Mouse (Mus musculus) MEL (cell line): ENCODE data around the gene Tha1. TPM values are rescaled to one million over a fixed set of nuclear protein-coding genes. Genes with fewer than 3 reads are reported as not detected.

Experiments used
- DNase-seq: peaks from one replicate; pipeline ENCODE4 v3.0.0; 2011; ENCODE audit warnings: low read depth, low spot score
- H3K27ac ChIP-seq: 2 replicates; pipeline ENCODE4 v1.5.1; 2012; ENCODE audit warnings: low read depth, mild to moderate bottlenecking, control low read depth, low read length, moderate library complexity; ENCODE audit not compliant: control insufficient read depth
- H3K27me3 ChIP-seq, 2 experiments: fragments of 150-350 bp in 1 of 2; sonication (generic) in 1 of 2; 2 replicates each; pipeline ENCODE4 v1.6.1; 2012; ENCODE audit warnings: low read length in 2 of 2, mild to moderate bottlenecking in 2 of 2, improper control_type of control experiment in 1 of 2, moderate library complexity in 1 of 2; ENCODE audit not compliant: insufficient read depth in 2 of 2, control insufficient read depth in 1 of 2
- H3K36me3 ChIP-seq, 2 experiments: 2 replicates each; pipeline ENCODE4 v1.6.1; 2012 to 2014; ENCODE audit warnings: low read length in 2 of 2, improper control_type of control experiment in 1 of 2, inconsistent platforms in 1 of 2, mild to moderate bottlenecking in 1 of 2; ENCODE audit not compliant: insufficient read depth in 2 of 2, control insufficient read depth in 1 of 2
- H3K4me1 ChIP-seq, 2 experiments: fragments of 150-350 bp in 1 of 2; sonication (generic) in 1 of 2; 2 replicates each; pipeline ENCODE4 v1.6.1; 2012; ENCODE audit warnings: low read length in 2 of 2, improper control_type of control experiment in 1 of 2, mild to moderate bottlenecking in 1 of 2; ENCODE audit not compliant: insufficient read depth in 2 of 2, control insufficient read depth in 1 of 2
- H3K4me3 ChIP-seq, 2 experiments: fragments of 150-350 bp in 1 of 2; sonication (generic) in 1 of 2; 2 replicates each; pipeline ENCODE4 v1.5.1; 2012; ENCODE audit warnings: low read depth in 2 of 2, low read length in 2 of 2, mild to moderate bottlenecking in 2 of 2, moderate library complexity in 2 of 2, control low read depth in 1 of 2, improper control_type of control experiment in 1 of 2; ENCODE audit not compliant: control insufficient read depth in 1 of 2, insufficient read depth in 1 of 2
- H3K79me2 ChIP-seq: 2 replicates; pipeline ENCODE4 v1.6.1; 2012; ENCODE audit warnings: mild to moderate bottlenecking, low read length, moderate library complexity; ENCODE audit not compliant: control insufficient read depth, poor library complexity, insufficient read depth
- H3K9ac ChIP-seq: 2 replicates; pipeline ENCODE4 v1.6.1; 2012; ENCODE audit warnings: low read depth, mild to moderate bottlenecking, control low read depth, low read length, moderate library complexity; ENCODE audit not compliant: control insufficient read depth, poor library complexity, severe bottlenecking
- H3K9me3 ChIP-seq: fragments of 150-350 bp; sonication (generic); replicated peaks from 2 replicates; pipeline ENCODE4 v1.6.1; 2012; ENCODE audit warnings: mild to moderate bottlenecking, low read length, improper control_type of control experiment, moderate library complexity; ENCODE audit not compliant: insufficient read depth
- BHLHE40 ChIP-seq: IDR thresholded peaks from 2 replicates; pipeline ENCODE4 v1.6.1; 2012; ENCODE audit warnings: low read depth, mild to moderate bottlenecking, inconsistent platforms, low read length, improper control_type of control experiment, borderline replicate concordance
- CHD1 ChIP-seq: IDR thresholded peaks from 2 replicates; pipeline ENCODE4 v1.6.1; 2012; ENCODE audit warnings: low read depth, mild to moderate bottlenecking, inconsistent platforms, low read length, improper control_type of control experiment
- CHD2 ChIP-seq: IDR thresholded peaks from 2 replicates; pipeline ENCODE4 v1.6.1; 2011; ENCODE audit warnings: low read length, improper control_type of control experiment
- CTCF ChIP-seq, 3 experiments: IDR thresholded peaks in 2 of 3; conservative IDR thresholded peaks in 1 of 3; 2 replicates each; pipeline ENCODE4 v1.5.1; 2011 to 2012; ENCODE audit warnings: low read length in 3 of 3, low read depth in 2 of 3, mild to moderate bottlenecking in 2 of 3, improper control_type of control experiment in 1 of 3, inconsistent platforms in 1 of 3, mixed read lengths in 1 of 3, moderate library complexity in 1 of 3; ENCODE audit not compliant: control insufficient read depth in 1 of 3, insufficient read depth in 1 of 3, poor library complexity in 1 of 3, severe bottlenecking in 1 of 3
- GABPA ChIP-seq: IDR thresholded peaks from 2 replicates; pipeline ENCODE4 v1.6.1; 2012; ENCODE audit warnings: low read depth, mild to moderate bottlenecking, inconsistent platforms, low read length, improper control_type of control experiment, moderate library complexity
- GATA1 ChIP-seq: IDR thresholded peaks from 2 replicates; pipeline ENCODE4 v1.6.1; 2011; ENCODE audit warnings: low read depth, low read length, improper control_type of control experiment
- HCFC1 ChIP-seq: IDR thresholded peaks from 2 replicates; pipeline ENCODE4 v1.6.1; 2012; ENCODE audit warnings: low read depth, mild to moderate bottlenecking, inconsistent platforms, low read length, improper control_type of control experiment, moderate library complexity
- KAT2A ChIP-seq: conservative IDR thresholded peaks from 2 replicates; pipeline ENCODE4 v1.6.1; 2012; ENCODE audit warnings: low read depth, low read length, improper control_type of control experiment, inconsistent platforms
- MAX ChIP-seq: IDR thresholded peaks from 2 replicates; pipeline ENCODE4 v1.6.1; 2011; ENCODE audit warnings: low read length, improper control_type of control experiment
- MAZ ChIP-seq: IDR thresholded peaks from 2 replicates; pipeline ENCODE4 v1.6.1; 2012; ENCODE audit warnings: low read depth, mild to moderate bottlenecking, inconsistent platforms, low read length, improper control_type of control experiment
- MXI1 ChIP-seq: IDR thresholded peaks from 2 replicates; pipeline ENCODE4 v1.6.1; 2011; ENCODE audit warnings: mild to moderate bottlenecking, low read depth, low read length, improper control_type of control experiment
- MYB ChIP-seq: IDR thresholded peaks from 2 replicates; pipeline ENCODE4 v1.6.1; 2011; ENCODE audit warnings: mild to moderate bottlenecking, low read depth, low read length, improper control_type of control experiment
- MYC ChIP-seq: IDR thresholded peaks from 2 replicates; pipeline ENCODE4 v1.6.1; 2011; ENCODE audit warnings: low read depth, mild to moderate bottlenecking, low read length, improper control_type of control experiment, moderate library complexity
- NELFE ChIP-seq: IDR thresholded peaks from 2 replicates; pipeline ENCODE4 v1.6.1; 2011; ENCODE audit warnings: low read depth, low read length, improper control_type of control experiment
- POLR2A ChIP-seq, 2 experiments: IDR thresholded peaks; 2 replicates each; pipeline ENCODE4 v1.6.1; 2011 to 2012; ENCODE audit warnings: low read length in 2 of 2, mild to moderate bottlenecking in 2 of 2, control low read depth in 1 of 2, improper control_type of control experiment in 1 of 2, low read depth in 1 of 2, moderate library complexity in 1 of 2; ENCODE audit not compliant: control insufficient read depth in 1 of 2, insufficient read depth in 1 of 2, poor library complexity in 1 of 2
- POLR2AphosphoS5 ChIP-seq: IDR thresholded peaks from 2 replicates; pipeline ENCODE4 v1.6.1; 2012; ENCODE audit warnings: low read depth, borderline replicate concordance, mild to moderate bottlenecking, inconsistent platforms, low read length, moderate library complexity, mixed read lengths
- RCOR1 ChIP-seq: IDR thresholded peaks from 2 replicates; pipeline ENCODE4 v1.6.1; 2012; ENCODE audit warnings: low read depth, mild to moderate bottlenecking, inconsistent platforms, low read length, improper control_type of control experiment
- SIN3A ChIP-seq: IDR thresholded peaks from 2 replicates; pipeline ENCODE4 v1.6.1; 2012; ENCODE audit warnings: low read length, improper control_type of control experiment, inconsistent platforms
- SMC3 ChIP-seq: IDR thresholded peaks from 2 replicates; pipeline ENCODE4 v1.6.1; 2011; ENCODE audit warnings: low read depth, low read length, improper control_type of control experiment
- TAL1 ChIP-seq: IDR thresholded peaks from 2 replicates; pipeline ENCODE4 v1.6.1; 2012; ENCODE audit warnings: mild to moderate bottlenecking, inconsistent platforms, low read length, moderate library complexity, mixed read lengths
- TBP ChIP-seq: IDR thresholded peaks from 2 replicates; pipeline ENCODE4 v1.8.0; 2011; ENCODE audit warnings: low read depth, low read length, improper control_type of control experiment
- UBTF ChIP-seq: IDR thresholded peaks from 2 replicates; pipeline ENCODE4 v1.6.1; 2012; ENCODE audit warnings: low read depth, mild to moderate bottlenecking, inconsistent platforms, low read length, improper control_type of control experiment, moderate library complexity, borderline replicate concordance; ENCODE audit not compliant: insufficient read depth
- USF1 ChIP-seq: IDR thresholded peaks from 2 replicates; pipeline ENCODE4 v1.6.1; 2014; ENCODE audit warnings: low read depth, mild to moderate bottlenecking, inconsistent platforms, low read length, improper control_type of control experiment, moderate library complexity
- ZKSCAN1 ChIP-seq: IDR thresholded peaks from 2 replicates; pipeline ENCODE4 v1.6.1; 2012; ENCODE audit warnings: low read depth, mild to moderate bottlenecking, inconsistent platforms, low read length, improper control_type of control experiment, moderate library complexity
- polyA plus RNA-seq, 2 experiments: library from polyadenylated mRNA; stranded (reverse) in 1 of 2; unstranded in 1 of 2; fragments of >175 nt in 1 of 2; fragments of >200 nt in 1 of 2; gene quantifications; 2 replicates each; pipeline versions ENCODE4 v1.2.1 to v1.2.4; 2012; ENCODE audit warnings: low replicate concordance in 2 of 2, low read depth in 1 of 2; ENCODE audit not compliant: insufficient read length in 2 of 2, insufficient read depth in 1 of 2, missing spikeins in 1 of 2
- total RNA-seq: library from RNA; depleted of rRNA; stranded (reverse); fragments of 300-350 nt; gene quantifications from 2 replicates; pipeline ENCODE4 v1.2.3, GENCODE M21; 2012

Gene Tha1
- total and polyA plus RNA-seq, 3 experiments = 0.12 TPM; not detected in 2

DNA sequence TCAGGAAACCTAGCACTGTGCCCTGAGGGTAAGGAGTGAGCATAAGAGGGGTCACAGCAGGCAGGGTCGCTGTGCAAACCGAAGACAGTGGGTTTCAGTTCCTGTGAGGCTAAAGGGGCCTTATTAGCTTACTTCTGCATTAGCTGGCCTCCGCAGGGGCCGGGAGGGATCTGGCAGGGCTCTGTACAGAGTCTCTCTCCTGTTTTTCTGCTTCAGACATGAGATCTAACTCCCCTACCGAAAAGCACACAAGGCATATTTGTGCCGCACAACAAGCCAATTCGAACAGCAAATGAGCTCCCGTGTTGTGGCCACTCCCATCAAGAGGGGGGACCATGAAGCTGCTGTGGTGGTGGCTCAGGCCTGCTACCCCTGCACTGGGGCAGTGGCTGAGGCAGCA is 5.6 kb upstream of the Tha1 start:
- H3K79me2 ChIP-seq = no peaks in the 10 kb centered on the region
- peaks cover 0 to 6% of the 10 kb centered on the region in 2 experiments; a peak in 2 of 4 replicates for H3K36me3 ChIP-seq
- peaks cover 0 to 3% of the 10 kb centered on the region in 2 experiments; a peak in 2 of 4 replicates for H3K27me3 ChIP-seq
- no peak overlapping the region for H3K9ac ChIP-seq
- H3K27ac ChIP-seq = no peak overlapping the region
- TF ChIP-seq USF1 (no peak), MAZ (no peak), ZKSCAN1 (no peak), MYB (no peak), GATA1 (no peak), CHD1 (no peak), NELFE (no peak), UBTF (no peak), GABPA (no peak), POLR2A (IDR thresholded peaks at IDR 0.05; ENCODE audit: control insufficient read depth in 1 of 2, insufficient read depth in 1 of 2, low read depth in 1 of 2, low read length in 2 of 2, poor library complexity in 1 of 2) (no peak)
- TF ChIP-seq, all 39 proteins: peak for 0
- peaks cover 4 to 14% of the 10 kb centered on the region in 2 experiments for H3K4me1 ChIP-seq
- no peaks in the 10 kb centered on the region for H3K9me3 ChIP-seq
- no peak for DNase-seq
- no peak overlapping the region for H3K4me3 ChIP-seq

DNA sequence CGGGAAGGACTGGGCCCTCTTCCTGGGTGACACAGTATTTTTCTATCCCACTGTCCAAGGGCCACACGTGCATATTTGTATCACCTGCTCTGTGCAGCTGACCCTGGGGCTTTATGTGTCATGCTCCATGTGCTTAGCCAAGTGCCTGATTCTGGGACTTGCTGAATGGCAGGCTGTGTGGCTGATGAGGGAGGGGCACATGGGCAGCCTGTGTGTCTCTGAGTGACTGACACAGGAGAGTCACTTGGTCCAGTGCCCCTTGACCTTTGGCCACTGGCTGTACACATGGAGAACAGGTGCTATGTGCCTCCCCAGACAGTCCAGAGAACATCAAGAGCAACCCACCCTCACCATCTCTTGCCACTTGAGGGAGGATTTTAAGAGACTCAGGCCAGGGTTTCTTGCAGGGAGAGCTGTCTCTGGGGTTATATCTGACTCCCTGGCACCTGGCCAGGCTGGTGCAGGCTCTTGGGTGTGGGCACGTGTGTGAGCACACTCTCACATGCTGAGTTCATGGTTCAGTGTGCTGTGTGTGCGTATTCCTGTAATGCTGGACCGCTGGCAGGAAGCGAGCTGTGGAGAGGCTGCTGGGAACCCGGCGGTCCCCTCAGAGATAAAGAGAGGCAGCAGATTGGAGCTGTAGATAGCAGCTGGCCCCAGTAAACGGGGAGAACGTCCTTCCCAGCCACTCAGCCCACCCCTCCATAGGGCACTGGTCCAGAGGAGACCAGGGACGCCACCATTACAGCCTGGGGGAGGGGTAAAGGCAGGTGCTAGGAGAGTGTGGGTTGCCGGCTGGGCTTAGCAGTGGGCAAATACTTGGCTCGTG is 4.8 kb upstream of the Tha1 start:
- Histone ChIP-seq H3K4me1 (peaks cover 4 to 14% of the 10 kb centered on the region in 2 experiments), H3K9me3 (no peaks in the 10 kb centered on the region), H3K27ac (no peak overlapping the region), H3K27me3 (peaks cover 0 to 3% of the 10 kb centered on the region in 2 experiments; a peak in 2 of 4 replicates), H3K79me2 (no peaks in the 10 kb centered on the region), H3K9ac (peak overlapping the region; percentile 28), H3K4me3 (peak overlapping the region in 1 of 2 experiments; percentile 48; a peak in 1 of 4 replicates), H3K36me3 (peaks cover 0 to 6% of the 10 kb centered on the region in 2 experiments; a peak in 2 of 4 replicates)
- TF ChIP-seq MAX (peak; percentile 71; the same call in 1 of the 2 replicates), RCOR1 (no peak), POLR2A (IDR thresholded peaks at IDR 0.05; ENCODE audit: control insufficient read depth in 1 of 2, insufficient read depth in 1 of 2, low read depth in 1 of 2, low read length in 2 of 2, poor library complexity in 1 of 2) (no peak), KAT2A (no peak), SMC3 (no peak; the same call in 1 of the 2 replicates), TAL1 (no peak), BHLHE40 (peak; percentile 95), MYC (peak; percentile 65; the same call in 1 of the 2 replicates), TBP (no peak), GATA1 (peak; percentile 68), POLR2AphosphoS5 (no peak), MXI1 (peak; percentile 76), CHD2 (no peak), SIN3A (no peak), USF1 (peak; percentile 58; the same call in 1 of the 2 replicates), HCFC1 (no peak), CTCF (IDR thresholded peaks at IDR 0.05 in 2 of 3, conservative IDR thresholded peaks at IDR 0.05 in 1 of 3; ENCODE audit: control insufficient read depth in 1 of 3, insufficient read depth in 1 of 3, low read depth in 2 of 3, low read length in 3 of 3, poor library complexity in 1 of 3, severe bottlenecking in 1 of 3) (no peak)
- peak; percentile 77 for DNase-seq
